Mouse (Mus musculus) neural tube, embryonic 11.5 days (tissue): Measurements from ENCODE around the gene A930033H14Rik. TPM values are rescaled to one million over a fixed set of nuclear protein-coding genes. Genes with fewer than 3 reads are reported as not detected.

Source experiments
- ATAC-seq: fragments of 200-750 bp; cut with Nextera tagmentation; 2 replicates; pipeline ENCODE4 v1.8.0; 2017; ENCODE audit warnings: moderate number of reproducible peaks, mild to moderate bottlenecking, moderate TSS enrichment, moderate library complexity; ENCODE audit not compliant: insufficient read depth, low FRiP score, low TSS enrichment
- DNase-seq: peaks from one replicate; pipeline ENCODE4 v3.0.0-alpha.2; 2015; ENCODE audit warnings: low spot score
- H3K27ac ChIP-seq: fragments of 300-500 bp; sonication (generic); 2 replicates; pipeline ENCODE4 v1.5.1; 2014; ENCODE audit warnings: low read depth, mild to moderate bottlenecking, low read length
- H3K27me3 ChIP-seq: fragments of 300-500 bp; sonication (generic); 2 replicates; pipeline ENCODE4 v1.6.1; 2014; ENCODE audit warnings: mild to moderate bottlenecking, low read length, mixed read lengths; ENCODE audit not compliant: control insufficient read depth, insufficient read depth
- H3K36me3 ChIP-seq: fragments of 300-500 bp; sonication (generic); 2 replicates; pipeline ENCODE4 v1.6.1; 2014; ENCODE audit warnings: mild to moderate bottlenecking, low read length, moderate library complexity, mixed read lengths; ENCODE audit not compliant: control insufficient read depth, insufficient read depth
- H3K4me1 ChIP-seq: fragments of 300-500 bp; sonication (generic); 2 replicates; pipeline ENCODE4 v1.6.1; 2014; ENCODE audit warnings: low read length, mixed read lengths; ENCODE audit not compliant: control insufficient read depth, insufficient read depth
- H3K4me2 ChIP-seq: fragments of 300-500 bp; sonication (generic); 2 replicates; pipeline ENCODE4 v1.6.1; 2014; ENCODE audit warnings: low read depth, mild to moderate bottlenecking, moderate library complexity
- H3K4me3 ChIP-seq: fragments of 300-500 bp; sonication (generic); 2 replicates; pipeline ENCODE4 v1.5.1; 2014; ENCODE audit warnings: low read depth, low read length
- H3K9ac ChIP-seq: fragments of 300-500 bp; sonication (generic); 2 replicates; pipeline ENCODE4 v1.6.1; 2014; ENCODE audit warnings: mild to moderate bottlenecking, low read length
- H3K9me3 ChIP-seq: fragments of 300-500 bp; sonication (generic); 2 replicates; pipeline ENCODE4 v1.6.1; 2016; ENCODE audit warnings: low read length; ENCODE audit not compliant: control insufficient read depth
- WGBS: fragments of 180-500 bp; shearing (Covaris S2); extraction: QIAGEN DNeasy Blood & Tissue Kit; methylation state at CpG from one replicate; pipeline ENCODE4 v1.1.7; 2014; 5-methylcytosine and 5-hydroxymethylcytosine counted together
- polyA plus RNA-seq: library from polyadenylated mRNA; unstranded; fragments of >200 nt; fragmentation: Nextera tagmentation; extraction: Ambion mirVana; gene quantifications from 2 replicates; pipeline ENCODE4 v1.2.1, GENCODE M21; 2014

Gene A930033H14Rik
- polyA plus RNA-seq, 1 experiment from 2014 or later, result 1.3 TPM

- DNase-seq (no peak), ATAC-seq (no peak)
- peaks cover 5% of the 10 kb centered on the region; the same call in 1 of the 2 replicates for H3K4me1 ChIP-seq
- peak overlapping the region; percentile 74; the same call in 1 of the 2 replicates for H3K4me3 ChIP-seq
- WGBS, result 61% methylated on average over 8 of the region's 8 CpGs
- no peaks in the 10 kb centered on the region for H3K9me3 ChIP-seq
- H3K27me3 ChIP-seq, result no peaks in the 10 kb centered on the region
- H3K36me3 ChIP-seq, result no peaks in the 10 kb centered on the region
- no peak overlapping the region for H3K27ac ChIP-seq
- H3K4me2 ChIP-seq, result peak overlapping the region; percentile 85
- no peak overlapping the region; the same call in 1 of the 2 replicates for H3K9ac ChIP-seq
Measured at GRCm38 (mm10) chr10:69211560-69211959, 1.3 kb downstream of the A930033H14Rik start.

GRCm38 (mm10) chr10:69210659-69211058, 2.2 kb downstream of the A930033H14Rik start:
- no peak overlapping the region for H3K27ac ChIP-seq
- H3K9me3 ChIP-seq, result no peaks in the 10 kb centered on the region
- peaks cover 5% of the 10 kb centered on the region; the same call in 1 of the 2 replicates for H3K4me1 ChIP-seq
- no peak overlapping the region for H3K4me3 ChIP-seq
- H3K4me2 ChIP-seq, result no peak overlapping the region
- no peaks in the 10 kb centered on the region for H3K27me3 ChIP-seq
- WGBS, result 83% methylated on average over 5 of the region's 5 CpGs
- DNase-seq (no peak), ATAC-seq (no peak)
- no peak overlapping the region for H3K9ac ChIP-seq
- no peaks in the 10 kb centered on the region for H3K36me3 ChIP-seq

DNA sequence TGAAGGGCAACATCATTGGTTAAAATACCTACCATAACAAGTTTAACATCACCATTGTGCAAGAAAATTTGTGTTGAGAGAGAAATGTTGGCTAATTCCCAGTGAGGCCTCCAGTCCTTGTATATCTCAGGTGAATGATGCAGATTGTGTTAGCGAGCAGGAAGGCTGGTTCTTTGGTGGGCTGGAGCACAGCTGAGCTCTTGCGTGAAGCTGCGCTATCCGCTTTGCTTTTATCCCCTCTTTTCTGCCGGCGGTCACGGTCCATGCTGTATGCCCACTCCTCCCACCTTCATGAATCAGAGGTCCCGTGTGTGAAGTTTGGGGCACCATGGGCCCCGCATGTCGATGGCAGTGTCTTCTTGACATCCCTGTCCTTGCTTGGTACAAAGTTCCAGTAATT, 2.9 kb downstream of the A930033H14Rik start:
- H3K9ac ChIP-seq, result no peak overlapping the region
- H3K4me2 ChIP-seq, result no peak overlapping the region
- H3K36me3 ChIP-seq, result no peaks in the 10 kb centered on the region
- no peak overlapping the region for H3K27ac ChIP-seq
- no peak for DNase-seq
- H3K4me1 ChIP-seq, result peaks cover 5% of the 10 kb centered on the region; the same call in 1 of the 2 replicates
- H3K27me3 ChIP-seq, result no peaks in the 10 kb centered on the region
- ATAC-seq, result no peak
- no peaks in the 10 kb centered on the region for H3K9me3 ChIP-seq
- H3K4me3 ChIP-seq, result no peak overlapping the region
- 94% methylated on average over 10 of the region's 10 CpGs for WGBS

DNA sequence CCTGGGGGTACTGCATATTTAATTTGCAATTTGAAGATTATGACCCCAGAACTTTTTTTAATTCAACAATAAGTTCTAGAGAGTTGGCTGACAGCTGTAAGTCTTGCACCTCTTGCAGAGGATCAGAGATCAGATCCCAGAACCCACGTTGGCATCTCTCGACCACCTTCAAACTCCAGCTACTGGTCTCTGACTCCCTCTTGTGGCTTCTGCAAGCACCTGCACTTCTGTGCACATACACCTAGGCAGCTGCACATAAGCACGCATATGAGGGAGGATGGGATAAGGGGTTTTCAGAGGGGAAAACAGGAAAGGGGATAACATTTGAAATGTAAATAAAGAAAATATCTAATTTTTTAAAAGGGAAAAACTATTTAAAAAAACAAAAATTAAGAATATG, 4.2 kb downstream of the A930033H14Rik start:
- WGBS, result 88% methylated on average over 3 of the region's 3 CpGs
- Histone ChIP-seq H3K4me2 (no peak overlapping the region), H3K9me3 (no peaks in the 10 kb centered on the region), H3K27me3 (no peaks in the 10 kb centered on the region), H3K27ac (no peak overlapping the region), H3K4me3 (no peak overlapping the region), H3K4me1 (no peaks in the 10 kb centered on the region), H3K9ac (no peak overlapping the region), H3K36me3 (no peaks in the 10 kb centered on the region)
- no peak for ATAC-seq
- no peak for DNase-seq

- WGBS, result 83% methylated on average over 15 of the region's 15 CpGs
- Histone ChIP-seq H3K27ac (no peak overlapping the region), H3K36me3 (no peaks in the 10 kb centered on the region), H3K9me3 (no peaks in the 10 kb centered on the region), H3K4me2 (no peak overlapping the region), H3K9ac (no peak overlapping the region), H3K27me3 (no peaks in the 10 kb centered on the region), H3K4me3 (no peak overlapping the region), H3K4me1 (no peaks in the 10 kb centered on the region)
- DNase-seq, result no peak
- ATAC-seq, result no peak
Measured at GRCm38 (mm10) chr10:69207981-69208630, 4.8 kb downstream of the A930033H14Rik start.

DNA sequence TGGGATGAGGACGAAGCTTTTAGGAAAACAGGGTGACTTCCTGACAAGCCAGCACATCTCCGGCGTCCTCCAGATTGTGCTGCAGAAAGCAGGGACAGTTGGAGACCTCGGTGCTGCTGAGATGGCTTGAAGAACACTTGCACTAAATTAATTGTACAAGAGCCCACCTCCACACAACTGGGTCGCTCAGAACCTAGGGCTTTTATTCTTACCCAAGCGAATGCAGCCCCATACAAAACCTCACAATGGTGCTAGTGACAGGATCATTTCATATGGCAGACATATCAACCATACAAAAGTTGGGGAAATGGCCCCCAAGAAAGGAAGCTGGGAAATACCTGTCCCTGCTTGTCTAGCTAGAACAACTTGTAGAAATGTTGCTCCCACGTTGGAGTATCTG, 5.4 kb downstream of the A930033H14Rik start:
- H3K36me3 ChIP-seq, result no peaks in the 10 kb centered on the region

GRCm38 (mm10) chr10:69206081-69206480, 6.8 kb downstream of the A930033H14Rik start:
- H3K4me3 ChIP-seq, result no peak overlapping the region
- ATAC-seq, result no peak
- WGBS, result 91% methylated on average over 6 of the region's 6 CpGs
- H3K9me3 ChIP-seq, result no peaks in the 10 kb centered on the region
- H3K27ac ChIP-seq, result no peak overlapping the region
- H3K4me1 ChIP-seq, result no peaks in the 10 kb centered on the region
- no peaks in the 10 kb centered on the region for H3K27me3 ChIP-seq
- DNase-seq, result no peak
- H3K36me3 ChIP-seq, result no peaks in the 10 kb centered on the region
- no peak overlapping the region for H3K4me2 ChIP-seq
- no peak overlapping the region for H3K9ac ChIP-seq

More for the DNA sequence above, 5.4 kb downstream of the A930033H14Rik start:
- H3K9me3 ChIP-seq, result no peaks in the 10 kb centered on the region
- H3K4me2 ChIP-seq, result no peak overlapping the region
- no peaks in the 10 kb centered on the region for H3K4me1 ChIP-seq
- no peak for ATAC-seq
- DNase-seq, result no peak
- H3K9ac ChIP-seq, result no peak overlapping the region
- H3K27ac ChIP-seq, result no peak overlapping the region
- no peak overlapping the region for H3K4me3 ChIP-seq
- no peaks in the 10 kb centered on the region for H3K27me3 ChIP-seq
- 83% methylated on average over 7 of the region's 7 CpGs for WGBS

GRCm38 (mm10) chr10:69204677-69205400, 8.1 kb downstream of the A930033H14Rik start:
- Histone ChIP-seq H3K4me3 (no peak overlapping the region), H3K9me3 (no peaks in the 10 kb centered on the region), H3K4me1 (no peaks in the 10 kb centered on the region), H3K4me2 (no peak overlapping the region), H3K27me3 (no peaks in the 10 kb centered on the region), H3K27ac (no peak overlapping the region), H3K36me3 (no peaks in the 10 kb centered on the region), H3K9ac (no peak overlapping the region)
- DNase-seq, result no peak
- 55% methylated on average over 8 of the region's 8 CpGs for whole genome bisulfite sequencing
- ATAC-seq, result no peak

DNA sequence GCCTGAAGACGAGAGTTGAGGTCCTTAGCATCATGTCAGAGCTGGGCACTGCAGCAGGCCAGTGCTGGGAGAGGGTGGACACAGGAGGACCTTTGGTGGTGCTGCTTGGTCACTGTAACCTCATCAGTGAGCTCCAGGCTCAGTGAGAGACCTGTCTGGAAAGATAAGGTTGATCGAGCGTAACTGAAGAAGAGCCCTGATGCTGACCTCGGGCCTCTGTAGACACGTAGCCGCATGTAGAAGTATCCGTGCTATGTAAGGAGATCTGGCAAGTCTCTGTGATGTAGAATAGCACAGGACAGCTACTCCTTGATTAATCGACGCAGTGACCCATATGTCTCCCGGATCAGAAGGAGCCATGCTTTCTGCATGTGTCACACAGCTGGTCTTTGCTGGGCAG, 19.2 kb downstream of the A930033H14Rik start:
- H3K36me3 ChIP-seq, result no peaks in the 10 kb centered on the region
- WGBS, result 95% methylated on average over 10 of the region's 10 CpGs
- no peak overlapping the region for H3K9ac ChIP-seq
- H3K4me3 ChIP-seq, result no peak overlapping the region
- no peaks in the 10 kb centered on the region for H3K4me1 ChIP-seq
- DNase-seq (no peak), ATAC-seq (no peak)
- no peak overlapping the region for H3K27ac ChIP-seq
- no peaks in the 10 kb centered on the region for H3K9me3 ChIP-seq
- H3K27me3 ChIP-seq, result no peaks in the 10 kb centered on the region
- no peak overlapping the region for H3K4me2 ChIP-seq
